Comparison of ENCODE assay signal across 19 mouse cellular contexts in the genomic region with DNA sequence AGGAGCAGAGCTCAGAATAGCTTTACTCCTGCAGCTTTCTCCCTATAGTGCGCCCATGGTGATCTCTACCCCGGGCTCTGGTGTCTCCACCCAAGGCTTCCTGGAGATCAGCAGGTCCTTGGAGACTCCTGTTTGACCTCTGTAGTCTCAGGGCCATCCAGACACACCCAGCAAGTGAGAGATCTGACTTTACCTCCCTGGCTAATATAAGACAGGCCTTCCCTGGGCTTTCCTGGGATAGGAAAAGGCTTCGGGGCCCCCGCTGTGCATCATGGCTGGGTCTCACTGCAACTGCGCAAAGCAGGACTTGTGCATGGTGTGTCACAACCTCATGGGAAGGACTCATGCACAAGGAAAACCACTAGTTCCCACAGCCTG.
DNase-seq lines count a peak whose midpoint lies in the region; ATAC-seq and TF ChIP-seq lines count a peak whose summit lies in the region.
"Had no signal": no experiment of that assay in that cellular context is flagged by ENCODE, and none has a peak within 500 bp of the region (broad histone marks: within the 10 kb centered on the region; RNA-seq: fewer than 3 reads in every experiment).

No protein-coding gene starts in this region.

- H3K9ac ChIP-seq in forebrain, embryonic 13.5 days: no peak overlapping the region
- H3K9ac ChIP-seq in forebrain, postnatal 0 days: no peak overlapping the region
- no peak overlapping the region for H3K9ac ChIP-seq in neural tube, embryonic 13.5 days
- no peak overlapping the region for H3K9ac ChIP-seq in limb, embryonic 11.5 days (ENCODE audit: low read length)
- H3K9ac ChIP-seq in lung, postnatal 0 days (replicated peaks; ENCODE audit: low read depth): no peak overlapping the region
- H3K9ac ChIP-seq: liver, postnatal 0 days had no signal

- TF ChIP-seq CTCF in forebrain, postnatal 0 days (IDR thresholded peaks at IDR 0.05; ENCODE audit: low read depth): no peak
- no peak for TF ChIP-seq CTCF in lung, postnatal 0 days (IDR thresholded peaks at IDR 0.05)

- H3K4me3 ChIP-seq in forebrain, embryonic 13.5 days: no peak overlapping the region
- no peak overlapping the region for H3K4me3 ChIP-seq in forebrain, postnatal 0 days (ENCODE audit: low read depth, low read length)
- H3K4me3 ChIP-seq in neural tube, embryonic 13.5 days: no peak overlapping the region
- H3K4me3 ChIP-seq in limb, embryonic 11.5 days (ENCODE audit: low read depth, low read length): no peak overlapping the region
- no peak overlapping the region for H3K4me3 ChIP-seq in lung, postnatal 0 days (ENCODE audit: low read depth, low read length)
- H3K4me3 ChIP-seq: layer of hippocampus, adult 2 months; megakaryocyte, embryonic 14.5 days had no signal

- 93% methylated on average over 5 of the region's 5 CpGs for WGBS in forebrain, embryonic 13.5 days
- WGBS in forebrain, postnatal 0 days: 95% methylated on average over 5 of the region's 5 CpGs
- 93% methylated on average over 5 of the region's 5 CpGs for WGBS in neural tube, embryonic 13.5 days
- 79% methylated on average over 5 of the region's 5 CpGs for WGBS in limb, embryonic 11.5 days
- WGBS in lung, postnatal 0 days: 93% methylated on average over 5 of the region's 5 CpGs

- H3K36me3 ChIP-seq in forebrain, embryonic 13.5 days (ENCODE audit: poor library complexity, severe bottlenecking): no peaks in the 10 kb centered on the region
- no peaks in the 10 kb centered on the region for H3K36me3 ChIP-seq in forebrain, postnatal 0 days (ENCODE audit: insufficient read depth)
- H3K36me3 ChIP-seq in neural tube, embryonic 13.5 days: no peaks in the 10 kb centered on the region
- no peaks in the 10 kb centered on the region for H3K36me3 ChIP-seq in limb, embryonic 11.5 days (ENCODE audit: control insufficient read depth, insufficient read depth, low read length)
- H3K36me3 ChIP-seq in lung, postnatal 0 days (ENCODE audit: insufficient read depth, low read length): no peaks in the 10 kb centered on the region

- H3K4me2 ChIP-seq in forebrain, embryonic 13.5 days: no peak overlapping the region
- H3K4me2 ChIP-seq in forebrain, postnatal 0 days (ENCODE audit: low read depth): no peak overlapping the region
- no peak overlapping the region for H3K4me2 ChIP-seq in neural tube, embryonic 13.5 days
- no peak overlapping the region for H3K4me2 ChIP-seq in limb, embryonic 11.5 days (ENCODE audit: low read depth, severe bottlenecking)
- H3K4me2 ChIP-seq in lung, postnatal 0 days (replicated peaks; ENCODE audit: low read depth, low read length): no peak overlapping the region

- peaks cover 29% of the 10 kb centered on the region for H3K27me3 ChIP-seq in forebrain, embryonic 13.5 days
- no peaks in the 10 kb centered on the region for H3K27me3 ChIP-seq in forebrain, postnatal 0 days (ENCODE audit: insufficient read depth, low read length)
- peaks cover 94% of the 10 kb centered on the region for H3K27me3 ChIP-seq in neural tube, embryonic 13.5 days
- H3K27me3 ChIP-seq in limb, embryonic 11.5 days (ENCODE audit: control insufficient read depth, insufficient read depth, low read length): no peaks in the 10 kb centered on the region
- H3K27me3 ChIP-seq in lung, postnatal 0 days (replicated peaks; ENCODE audit: insufficient read depth, low read length): no peaks in the 10 kb centered on the region

- peak; percentile 36; the same call in 1 of the 2 replicates for ATAC-seq in forebrain, embryonic 13.5 days
- ATAC-seq in forebrain, postnatal 0 days: no peak
- ATAC-seq in neural tube, embryonic 13.5 days (ENCODE audit: low read depth): no peak
- no peak for ATAC-seq in limb, embryonic 11.5 days (ENCODE audit: insufficient number of reproducible peaks, low FRiP score, low TSS enrichment, low read depth)
- ATAC-seq in lung, postnatal 0 days: no peak
- ATAC-seq: liver, postnatal 0 days had no signal

- H3K27ac ChIP-seq in forebrain, embryonic 13.5 days: peak overlapping the region; percentile 59
- H3K27ac ChIP-seq in forebrain, postnatal 0 days (ENCODE audit: low read depth, low read length): no peak overlapping the region
- peak overlapping the region; percentile 39 for H3K27ac ChIP-seq in neural tube, embryonic 13.5 days (replicated peaks)
- peak overlapping the region; percentile 57; the same call in 1 of the 2 replicates for H3K27ac ChIP-seq in limb, embryonic 11.5 days (replicated peaks; ENCODE audit: low read depth, low read length)
- H3K27ac ChIP-seq in lung, postnatal 0 days (ENCODE audit: low read length): no peak overlapping the region
- H3K27ac ChIP-seq: layer of hippocampus, adult 2 months; stomach, postnatal 0 days had no signal

- H3K4me1 ChIP-seq in forebrain, embryonic 13.5 days: peaks cover 26% of the 10 kb centered on the region
- H3K4me1 ChIP-seq in forebrain, postnatal 0 days (ENCODE audit: insufficient read depth): no peaks in the 10 kb centered on the region
- peaks cover 35% of the 10 kb centered on the region for H3K4me1 ChIP-seq in neural tube, embryonic 13.5 days (replicated peaks)
- peaks cover 20% of the 10 kb centered on the region for H3K4me1 ChIP-seq in limb, embryonic 11.5 days (ENCODE audit: control insufficient read depth, insufficient read depth, low read length)
- no peaks in the 10 kb centered on the region for H3K4me1 ChIP-seq in lung, postnatal 0 days (ENCODE audit: insufficient read depth, low read depth, low read length)
- H3K4me1 ChIP-seq: megakaryocyte, embryonic 14.5 days had no signal

- no peak for TF ChIP-seq EP300 in lung, postnatal 0 days (IDR thresholded peaks at IDR 0.05)

- 0 out of 2 replicates have a peak, but pooled peaks cover 4% of the 10 kb centered on the region for H3K9me3 ChIP-seq in forebrain, embryonic 13.5 days (replicated peaks)
- H3K9me3 ChIP-seq in forebrain, postnatal 0 days (ENCODE audit: low read length): no peaks in the 10 kb centered on the region
- H3K9me3 ChIP-seq in neural tube, embryonic 13.5 days: no peaks in the 10 kb centered on the region
- no peaks in the 10 kb centered on the region for H3K9me3 ChIP-seq in limb, embryonic 11.5 days (ENCODE audit: control insufficient read depth, low read length)
- no peaks in the 10 kb centered on the region for H3K9me3 ChIP-seq in lung, postnatal 0 days (ENCODE audit: low read length)

- DNase-seq in forebrain, postnatal 0 days: no peak
- DNase-seq in neural tube, embryonic 10.5 days (ENCODE audit: extremely low spot score, low spot score): no peak
- DNase-seq in limb, embryonic 11.5 days (ENCODE audit: low spot score): no peak
- DNase-seq in thymus, postnatal 25 days: no peak
- no peak for DNase-seq in lung, postnatal 14 days
- no peak for DNase-seq in lung, postnatal 0 days (ENCODE audit: low spot score)
- DNase-seq: adrenal gland, postnatal 10 days; cerebellum, adult 9-11 months; heart, postnatal 36 days; kidney, adult 8-10 months; kidney, postnatal 14 days; liver, postnatal 0 days; right cerebral cortex, postnatal 4 days; thymus, postnatal 36 days had no signal

Comparison
In these comparisons a context has a peak if more than half of its experiments do, and no peak if none do; other contexts are left out.
1. H3K27ac ChIP-seq: peak in forebrain, embryonic 13.5 days (single experiment), neural tube, embryonic 13.5 days (single experiment) and limb, embryonic 11.5 days (single experiment); none in forebrain, postnatal 0 days (single experiment) and lung, postnatal 0 days (single experiment).